Mouse (Mus musculus) limb, embryonic 10.5 days (tissue): Measurements from ENCODE around the gene Kif1bp. TPM values are rescaled to one million over a fixed set of nuclear protein-coding genes. Genes with fewer than 3 reads are reported as not detected.
"Not testable (repeated sequence)": the region's sequence is repeated elsewhere in the genome, so short reads cannot be mapped to it uniquely, and the experiment has no call there.

ENCODE experiments used
- DNase-seq: peaks from one replicate; pipeline ENCODE4 v3.0.0-alpha.2; 2017; ENCODE audit warnings: low spot score
- H3K27ac ChIP-seq: fragments of 300-500 bp; sonication (generic); 2 replicates; pipeline ENCODE4 v1.5.1; 2016; ENCODE audit warnings: mild to moderate bottlenecking
- H3K27me3 ChIP-seq: fragments of 300-500 bp; sonication (generic); 2 replicates; pipeline ENCODE4 v1.6.1; 2016; ENCODE audit warnings: low read depth, mild to moderate bottlenecking; ENCODE audit not compliant: poor library complexity, severe bottlenecking
- H3K36me3 ChIP-seq: fragments of 300-500 bp; sonication (generic); 2 replicates; pipeline ENCODE4 v1.6.1; 2016; ENCODE audit warnings: mild to moderate bottlenecking, moderate library complexity
- H3K4me1 ChIP-seq: fragments of 300-500 bp; sonication (generic); 2 replicates; pipeline ENCODE4 v1.6.1; 2016
- H3K4me3 ChIP-seq: fragments of 300-500 bp; sonication (generic); 2 replicates; pipeline ENCODE4 v1.5.1; 2016; ENCODE audit warnings: mild to moderate bottlenecking, moderate library complexity
- H3K9me3 ChIP-seq: fragments of 300-500 bp; sonication (generic); replicated peaks from 2 replicates; pipeline ENCODE4 v1.6.1; 2016; ENCODE audit warnings: mild to moderate bottlenecking
- WGBS: fragments of 180-500 bp; shearing (Covaris S2); methylation state at CpG from one replicate; pipeline ENCODE4 v1.1.7; 2016; 5-methylcytosine and 5-hydroxymethylcytosine counted together
- polyA plus RNA-seq: library from polyadenylated mRNA; unstranded; fragments of >200 nt; fragmentation: Nextera tagmentation; extraction: Ambion mirVana; gene quantifications from 2 replicates; pipeline ENCODE4 v1.2.1, GENCODE M21; 2016

Kif1bp gene
- polyA plus RNA-seq, 1 experiment from 2014 or later: 40.2 TPM

GRCm38 (mm10) chr10:62503836-62504628 lies 74.2 kb downstream of the Kif1bp start:
- DNase-seq: no peak
- H3K27me3 ChIP-seq: peaks cover 24% of the 10 kb centered on the region
- H3K36me3 ChIP-seq: no peaks in the 10 kb centered on the region
- no peak overlapping the region for H3K27ac ChIP-seq
- peaks cover 9% of the 10 kb centered on the region for H3K4me1 ChIP-seq
- WGBS: 73% methylated on average over 12 of the region's 12 CpGs
- no peak overlapping the region for H3K4me3 ChIP-seq
- H3K9me3 ChIP-seq: no peaks in the 10 kb centered on the region

- Histone ChIP-seq H3K27ac (no peak overlapping the region), H3K4me1 (peaks cover 6% of the 10 kb centered on the region), H3K9me3 (no peaks in the 10 kb centered on the region), H3K27me3 (peaks cover 17% of the 10 kb centered on the region), H3K4me3 (no peak overlapping the region), H3K36me3 (no peaks in the 10 kb centered on the region)
- WGBS: 84% methylated on average over 4 of the region's 4 CpGs
- no peak for DNase-seq
These were observed 74.9 kb downstream of the Kif1bp start for GRCm38 (mm10) chr10:62503353-62503752.

GRCm38 (mm10) chr10:62501951-62502350 lies 76.3 kb downstream of the Kif1bp start:
- H3K9me3 ChIP-seq: no peaks in the 10 kb centered on the region
- peaks cover 3% of the 10 kb centered on the region for H3K27me3 ChIP-seq
- no peaks in the 10 kb centered on the region for H3K36me3 ChIP-seq
- no peak overlapping the region for H3K4me3 ChIP-seq
- DNase-seq: no peak
- 89% methylated on average over 7 of the region's 7 CpGs for WGBS
- H3K4me1 ChIP-seq: no peaks in the 10 kb centered on the region
- no peak overlapping the region for H3K27ac ChIP-seq

- H3K27ac ChIP-seq: no peak overlapping the region
- H3K4me3 ChIP-seq: no peak overlapping the region
- DNase-seq: no peak
- H3K27me3 ChIP-seq: no peaks in the 10 kb centered on the region
- 90% methylated on average over 9 of the region's 9 CpGs for WGBS
- no peaks in the 10 kb centered on the region for H3K36me3 ChIP-seq
- no peaks in the 10 kb centered on the region for H3K9me3 ChIP-seq
- H3K4me1 ChIP-seq: no peaks in the 10 kb centered on the region
These were observed 77.2 kb downstream of the Kif1bp start for GRCm38 (mm10) chr10:62500916-62501615.

- H3K9me3 ChIP-seq: no peaks in the 10 kb centered on the region
- WGBS: 28% methylated on average over 15 of the region's 15 CpGs
- no peak overlapping the region for H3K27ac ChIP-seq
- DNase-seq: peak; percentile 78
- H3K4me3 ChIP-seq: no peak overlapping the region
- H3K4me1 ChIP-seq: no peaks in the 10 kb centered on the region
- H3K27me3 ChIP-seq: no peaks in the 10 kb centered on the region
- H3K36me3 ChIP-seq: no peaks in the 10 kb centered on the region
These were observed 78.0 kb downstream of the Kif1bp start for GRCm38 (mm10) chr10:62500088-62500915.

GRCm38 (mm10) chr10:62491681-62492080 lies 86.6 kb downstream of the Kif1bp start:
- H3K9me3 ChIP-seq, H3K4me3 ChIP-seq, H3K27ac ChIP-seq, H3K27me3 ChIP-seq, DNase-seq, H3K36me3 ChIP-seq, H3K4me1 ChIP-seq: not testable (repeated sequence)
- 87% methylated on average over 3 of the region's 3 CpGs for WGBS

Other genes with a start within 250 kb of the Kif1bp start
- gene Hk1, start 198.5 kb downstream of the Kif1bp start, polyA plus RNA-seq: 25.4 and 33.7 TPM in 2 replicates
- gene Hkdc1, start 156.0 kb downstream of the Kif1bp start, polyA plus RNA-seq: 0.20 and 1.1 TPM in 2 replicates
- gene 4930507D05Rik, start 129.0 kb downstream of the Kif1bp start, polyA plus RNA-seq: 0.89 and 1.1 TPM in 2 replicates
- gene Supv3l1, start 128.7 kb downstream of the Kif1bp start, polyA plus RNA-seq: 30.9 and 31.6 TPM in 2 replicates
- gene Vps26a, start 91.7 kb downstream of the Kif1bp start, polyA plus RNA-seq: 71.8 and 78.0 TPM in 2 replicates
- 2.4 and 2.5 TPM in 2 replicates for gene Srgn, start 51.0 kb downstream of the Kif1bp start, polyA plus RNA-seq
- 33.3 and 42.1 TPM in 2 replicates for gene Ddx21, start 23.8 kb upstream of the Kif1bp start, polyA plus RNA-seq
- 113 and 130 TPM in 2 replicates for gene Ddx50, start 72.8 kb upstream of the Kif1bp start, polyA plus RNA-seq
- 1.2 and 1.3 TPM in 2 replicates for gene Stox1, start 147.7 kb upstream of the Kif1bp start, polyA plus RNA-seq
- gene Ccar1, start 213.8 kb upstream of the Kif1bp start, polyA plus RNA-seq: 143 and 175 TPM in 2 replicates